Mouse (Mus musculus) myocyte (in vitro differentiated cells): ENCODE measurements around the gene Rnf126.

Source experiments
- CEBPB ChIP-seq: IDR thresholded peaks from 2 replicates; pipeline ENCODE4 v1.6.1; 2011; ENCODE audit warnings: mild to moderate bottlenecking, moderate library complexity; ENCODE audit not compliant: poor library complexity, insufficient read depth, severe bottlenecking
- E2F4 ChIP-seq: IDR thresholded peaks from one replicate; pipeline ENCODE4 v1.6.1; 2011; ENCODE audit warnings: mild to moderate bottlenecking, control low read depth, moderate library complexity; ENCODE audit not compliant: insufficient read depth
- MAX ChIP-seq: IDR thresholded peaks from one replicate; pipeline ENCODE4 v1.6.1; 2011; ENCODE audit warnings: low read depth, mild to moderate bottlenecking, control low read depth
- MYOG ChIP-seq, 3 experiments: IDR thresholded peaks; one replicate each; pipeline ENCODE4 v1.6.1; 2011; ENCODE audit warnings: control low read depth in 2 of 3, low read depth in 2 of 3, mild to moderate bottlenecking in 2 of 3; ENCODE audit not compliant: insufficient read length in 2 of 3, control insufficient read depth in 1 of 3, insufficient read depth in 1 of 3
- POLR2A ChIP-seq: IDR thresholded peaks from one replicate; pipeline ENCODE4 v1.6.1; 2011; ENCODE audit warnings: low read depth, mild to moderate bottlenecking, control low read depth, moderate library complexity; ENCODE audit not compliant: insufficient read length
- SRF ChIP-seq: IDR thresholded peaks from one replicate; pipeline ENCODE4 v1.6.1; 2011; ENCODE audit warnings: low read depth; ENCODE audit not compliant: control insufficient read depth, insufficient read length

DNA sequence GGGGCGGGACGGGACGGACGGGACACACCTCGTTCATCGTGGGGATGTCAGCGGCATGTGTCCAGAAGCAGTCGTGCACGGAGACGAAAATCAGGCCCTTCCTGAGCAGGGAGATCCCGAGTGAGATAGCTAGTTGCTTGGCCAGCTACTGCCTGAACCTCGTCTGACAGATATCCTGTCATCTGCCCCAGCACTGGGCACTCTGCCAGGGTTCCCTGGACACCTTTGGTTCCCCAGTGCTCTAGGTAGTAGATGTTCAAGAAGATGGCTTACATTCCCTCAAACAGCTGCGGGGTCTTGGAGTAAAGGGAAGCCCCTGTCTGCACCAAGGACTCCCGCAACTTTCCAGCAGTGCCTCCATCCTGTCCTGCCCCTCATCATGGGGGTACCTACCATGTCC, 30.0 kb downstream of the Rnf126 start:
- no peak for TF ChIP-seq POLR2A
- no peak for TF ChIP-seq MYOG (IDR thresholded peaks at IDR 0.05; ENCODE audit: control insufficient read depth in 1 of 3, insufficient read depth in 1 of 3, insufficient read length in 2 of 3, low read depth in 2 of 3)
- no peak for TF ChIP-seq CEBPB
- TF ChIP-seq MAX: no peak
- no peak for TF ChIP-seq SRF
- no peak for TF ChIP-seq E2F4
